Mouse (Mus musculus): Measurements from ENCODE around the gene Dcbld2.

Gene Dcbld2

GRCm38 (mm10) chr16:58408062-58408486, at the start of gene Dcbld2:
TSS of gene Dcbld2 (plus strand) at chr16:58408443.
- DNase-seq (ENCODE audit: low spot score in 2 of 2), result peak; percentile 99

- DNase-seq (ENCODE audit: low spot score in 2 of 2), result no peak
Observed at GRCm38 (mm10) chr16:58377170-58377569, 31.1 kb upstream of the Dcbld2 start.

GRCm38 (mm10) chr16:58377756-58378503, 30.3 kb upstream of the Dcbld2 start:
- no peak for DNase-seq (ENCODE audit: low spot score in 2 of 2)

- no peak for DNase-seq (ENCODE audit: low spot score in 2 of 2)
Observed at GRCm38 (mm10) chr16:58386241-58386757, 21.9 kb upstream of the Dcbld2 start.

GRCm38 (mm10) chr16:58389143-58389755, 19.0 kb upstream of the Dcbld2 start:
- DNase-seq (ENCODE audit: low spot score in 2 of 2), result no peak

- DNase-seq (ENCODE audit: low spot score in 2 of 2), result no peak
Observed at GRCm38 (mm10) chr16:58393036-58393435, 15.2 kb upstream of the Dcbld2 start.

GRCm38 (mm10) chr16:58394156-58394555, 14.1 kb upstream of the Dcbld2 start:
- no peak for DNase-seq (ENCODE audit: low spot score in 2 of 2)

GRCm38 (mm10) chr16:58398604-58399003, 9.6 kb upstream of the Dcbld2 start:
- no peak for DNase-seq (ENCODE audit: low spot score in 2 of 2)

- no peak for DNase-seq (ENCODE audit: low spot score in 2 of 2)
Observed at GRCm38 (mm10) chr16:58401079-58401478, 7.2 kb upstream of the Dcbld2 start.

GRCm38 (mm10) chr16:58404665-58405064, 3.6 kb upstream of the Dcbld2 start:
- no peak for DNase-seq (ENCODE audit: low spot score in 2 of 2)

GRCm38 (mm10) chr16:58405271-58405670, 3.0 kb upstream of the Dcbld2 start:
- no peak for DNase-seq (ENCODE audit: low spot score in 2 of 2)

- DNase-seq (ENCODE audit: low spot score in 2 of 2), result peak; percentile 35 to 42
Observed at GRCm38 (mm10) chr16:58408487-58409281, 441 bp downstream of the Dcbld2 start.

GRCm38 (mm10) chr16:58409825-58410224, 1.6 kb downstream of the Dcbld2 start:
- peak in 1 of 2 experiments; percentile 38 for DNase-seq (ENCODE audit: low spot score in 2 of 2)

- DNase-seq (ENCODE audit: low spot score in 2 of 2), result no peak
Observed at GRCm38 (mm10) chr16:58414801-58415200, 6.6 kb downstream of the Dcbld2 start.

GRCm38 (mm10) chr16:58415500-58415899, 7.3 kb downstream of the Dcbld2 start:
- no peak for DNase-seq (ENCODE audit: low spot score in 2 of 2)

- peak; percentile 58 to 67 for DNase-seq (ENCODE audit: low spot score in 2 of 2)
Observed at GRCm38 (mm10) chr16:58421696-58422354, 13.6 kb downstream of the Dcbld2 start.

GRCm38 (mm10) chr16:58430246-58430645, 22.0 kb downstream of the Dcbld2 start:
- DNase-seq (ENCODE audit: low spot score in 2 of 2), result peak; percentile 33 to 58

GRCm38 (mm10) chr16:58432384-58432783, 24.1 kb downstream of the Dcbld2 start:
- no peak for DNase-seq (ENCODE audit: low spot score in 2 of 2)

GRCm38 (mm10) chr16:58444735-58445134, 36.5 kb downstream of the Dcbld2 start:
- DNase-seq (ENCODE audit: low spot score in 2 of 2), result no peak

GRCm38 (mm10) chr16:58446281-58447259, 38.3 kb downstream of the Dcbld2 start:
- DNase-seq (ENCODE audit: low spot score in 2 of 2), result no peak
